17 mouse cellular contexts compared by ENCODE assay signal in genomic region chr1:131331180-131331579, GRCm38 (mm10).
"Had no signal": no experiment of that assay in that cellular context is flagged by ENCODE, and none has a peak within 500 bp of the region (broad histone marks: within the 10 kb centered on the region; RNA-seq: fewer than 3 reads in every experiment).

No protein-coding gene starts in this region.

- H3K27me3 ChIP-seq: midbrain, embryonic 12.5 days; neural tube, embryonic 13.5 days; neural tube, embryonic 15.5 days had no signal

- H3K4me2 ChIP-seq: lung, embryonic 14.5 days; midbrain, embryonic 12.5 days; neural tube, embryonic 13.5 days; neural tube, embryonic 15.5 days had no signal

- H3K27ac ChIP-seq: midbrain, embryonic 10.5 days; midbrain, embryonic 12.5 days; neural tube, embryonic 13.5 days; neural tube, embryonic 15.5 days had no signal

- H3K9me3 ChIP-seq: midbrain, embryonic 10.5 days; midbrain, embryonic 12.5 days; neural tube, embryonic 13.5 days; neural tube, embryonic 15.5 days had no signal

- H3K4me1 ChIP-seq: midbrain, embryonic 10.5 days; midbrain, embryonic 12.5 days; neural tube, embryonic 15.5 days had no signal

- DNase-seq: lung, adult 18-20 months; lung, embryonic 14.5 days; lung, postnatal 10 days; lung, postnatal 4 days; midbrain, embryonic 14.5 days; retina, postnatal 1 day; right cerebral cortex, postnatal 25 days; right cerebral cortex, postnatal 4 days; spleen, adult 18-20 months; thymus, adult 2 months; thymus, postnatal 25 days; thymus, postnatal 4 days had no signal

- H3K4me3 ChIP-seq: midbrain, embryonic 10.5 days; midbrain, embryonic 12.5 days; myocyte; neural tube, embryonic 13.5 days; neural tube, embryonic 15.5 days had no signal

- H3K9ac ChIP-seq: lung, embryonic 14.5 days; midbrain, embryonic 12.5 days; neural tube, embryonic 13.5 days; neural tube, embryonic 15.5 days had no signal
